Mouse (Mus musculus): ENCODE measurements around the gene Spty2d1.

DNA sequence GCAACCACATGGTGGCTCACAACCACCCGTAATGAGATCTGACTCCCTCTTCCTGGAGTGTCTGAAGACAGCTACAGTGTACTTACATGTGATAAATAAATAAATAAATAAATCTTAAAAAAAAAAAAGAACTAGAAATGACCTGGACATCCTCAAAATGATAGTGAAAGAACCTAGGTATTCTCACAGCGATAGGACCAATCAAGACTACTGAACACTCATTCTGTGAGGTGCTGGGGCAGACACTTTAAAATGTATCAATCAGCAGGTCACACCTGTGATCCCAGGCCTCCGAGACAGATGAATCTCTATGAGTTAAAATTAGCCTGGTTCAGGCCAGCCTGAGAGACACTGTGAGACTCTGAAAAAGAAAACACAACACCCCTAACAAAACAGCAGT is 8.4 kb upstream of the Spty2d1 start:
- TF ChIP-seq CTCF (IDR thresholded peaks at IDR 0.05; ENCODE audit: low read depth), result no peak
- TF ChIP-seq EP300 (IDR thresholded peaks at IDR 0.05; ENCODE audit: low read depth), result no peak
